ENCODE assay signal across 7 mouse cellular contexts in the genomic region with DNA sequence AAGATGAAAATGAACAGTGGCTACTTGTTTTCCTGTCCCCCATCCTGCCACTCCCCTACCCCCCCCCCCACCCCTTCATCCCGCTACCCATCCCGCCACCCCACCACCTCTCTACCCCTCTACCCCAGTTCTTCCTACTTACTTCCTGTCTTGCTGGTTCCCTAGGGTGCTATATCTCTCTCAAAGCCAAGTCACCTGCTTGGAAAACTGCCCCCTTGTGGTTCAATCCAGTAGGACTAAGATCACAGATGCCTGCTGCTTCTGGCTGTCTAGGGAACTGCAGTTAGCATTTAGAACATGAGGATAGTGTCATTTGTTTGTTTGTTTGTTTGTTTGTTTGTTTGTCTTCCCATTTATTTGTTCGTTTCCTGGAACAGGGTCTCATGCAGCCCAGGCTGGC.
DNase-seq lines count a peak whose midpoint lies in the region; ATAC-seq and TF ChIP-seq lines count a peak whose summit lies in the region.

No protein-coding gene starts in this region.

- DNase-seq in hindbrain, postnatal 0 days (ENCODE audit: low spot score) = peak; percentile 77
- DNase-seq in urinary bladder, postnatal 14 days (ENCODE audit: low spot score) = peak; percentile 25
- no peak for DNase-seq in urinary bladder, postnatal 25 days (ENCODE audit: low spot score)
- peak; percentile 52 for DNase-seq in forelimb bud, embryonic 11.5 days (ENCODE audit: low read depth, low spot score)
- DNase-seq in retina, postnatal 1 day = peak; percentile 79
- no peak for DNase-seq in c-Kit-positive CD71-positive TER-119-positive erythroid progenitor cells, embryonic 14.5 days (ENCODE audit: low spot score)

- WGBS in hindbrain, postnatal 0 days = 48% methylated on average over 3 of the region's 3 CpGs
- 61% methylated on average over 3 of the region's 3 CpGs for WGBS in hindbrain, embryonic 16.5 days

- no peak overlapping the region for H3K4me3 ChIP-seq in hindbrain, postnatal 0 days (ENCODE audit: low read length)
- H3K4me3 ChIP-seq in hindbrain, embryonic 16.5 days (ENCODE audit: low read length) = no peak overlapping the region

- H3K4me1 ChIP-seq in hindbrain, postnatal 0 days (ENCODE audit: insufficient read depth, low read length) = no peaks in the 10 kb centered on the region
- H3K4me1 ChIP-seq in hindbrain, embryonic 16.5 days (ENCODE audit: control insufficient read depth, insufficient read depth, low read depth, low read length) = no peaks in the 10 kb centered on the region

- H3K9ac ChIP-seq in hindbrain, postnatal 0 days (replicated peaks; ENCODE audit: low read length) = no peak overlapping the region
- H3K9ac ChIP-seq in hindbrain, embryonic 16.5 days (ENCODE audit: low read depth, low read length) = no peak overlapping the region

- H3K9me3 ChIP-seq in hindbrain, postnatal 0 days (ENCODE audit: low read length) = no peaks in the 10 kb centered on the region
- H3K9me3 ChIP-seq in hindbrain, embryonic 16.5 days (ENCODE audit: control insufficient read depth, low read length) = no peaks in the 10 kb centered on the region

- no peak overlapping the region for H3K4me2 ChIP-seq in hindbrain, postnatal 0 days (ENCODE audit: low read depth, low read length)
- no peak overlapping the region for H3K4me2 ChIP-seq in hindbrain, embryonic 16.5 days (ENCODE audit: low read length)

- H3K36me3 ChIP-seq in hindbrain, postnatal 0 days (ENCODE audit: insufficient read depth, low read length) = no peaks in the 10 kb centered on the region
- no peaks in the 10 kb centered on the region for H3K36me3 ChIP-seq in hindbrain, embryonic 16.5 days (ENCODE audit: control insufficient read depth, insufficient read depth, low read length)

- peak; percentile 94 for TF ChIP-seq CTCF in hindbrain, postnatal 0 days (IDR thresholded peaks at IDR 0.05; ENCODE audit: low read depth)

- no peaks in the 10 kb centered on the region for H3K27me3 ChIP-seq in hindbrain, postnatal 0 days (ENCODE audit: insufficient read depth, low read length)
- no peaks in the 10 kb centered on the region for H3K27me3 ChIP-seq in hindbrain, embryonic 16.5 days (replicated peaks; ENCODE audit: control insufficient read depth, insufficient read depth, low read length)

- no peak for ATAC-seq in hindbrain, postnatal 0 days
- no peak for ATAC-seq in hindbrain, embryonic 16.5 days

- no peak overlapping the region for H3K27ac ChIP-seq in hindbrain, postnatal 0 days
- no peak overlapping the region for H3K27ac ChIP-seq in hindbrain, embryonic 16.5 days (ENCODE audit: low read depth, low read length)

Comparison
In these comparisons a context has a peak if more than half of its experiments do, and no peak if none do; other contexts are left out.
1. DNase-seq: peak in hindbrain, postnatal 0 days (single experiment), urinary bladder, postnatal 14 days (single experiment), forelimb bud, embryonic 11.5 days (single experiment) and retina, postnatal 1 day (single experiment); none in urinary bladder, postnatal 25 days (single experiment) and c-Kit-positive CD71-positive TER-119-positive erythroid progenitor cells, embryonic 14.5 days (single experiment).